Mouse (Mus musculus) layer of hippocampus, postnatal 25 days (tissue): Measurements from ENCODE around the gene Zbtb38. TPM values are rescaled to one million over a fixed set of nuclear protein-coding genes. Genes with fewer than 3 reads are reported as not detected.
"Not testable (repeated sequence)": the region's sequence is repeated elsewhere in the genome, so short reads cannot be mapped to it uniquely, and the experiment has no call there.

Source experiments
- DNase-seq, 2 experiments: peaks; one replicate each; pipeline ENCODE4 v3.0.0; 2022; ENCODE audit warnings: mixed read lengths in 2 of 2, low spot score in 1 of 2; ENCODE audit errors: extremely low spot score in 1 of 2
- total RNA-seq, 2 experiments: library from RNA; stranded (reverse); gene quantifications; 2 replicates each; pipeline ENCODE4 v1.2.3; 2021

Gene Zbtb38
- total RNA-seq, 2 experiments from 2014 or later, result 53.0 to 54.6 TPM

DNA sequence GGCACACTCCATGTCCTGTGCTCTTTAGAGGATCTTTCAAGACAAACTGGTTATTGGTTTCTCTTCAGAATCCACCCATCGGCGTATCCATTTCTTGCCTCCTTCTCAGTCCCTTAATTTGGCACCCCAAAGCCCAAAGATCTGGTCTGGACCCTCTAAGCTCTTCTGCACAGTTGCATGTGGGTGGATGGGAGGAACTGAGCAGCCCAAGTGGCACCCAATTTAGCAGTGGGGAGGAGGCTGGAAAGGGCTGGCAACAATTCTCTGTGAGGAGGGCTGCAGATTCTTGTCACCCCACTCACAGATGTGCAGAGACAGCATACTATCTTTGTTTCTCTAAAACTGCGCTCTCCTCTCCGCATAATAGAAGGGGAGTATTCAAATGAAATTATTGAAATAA lies 103.3 kb downstream of the Zbtb38 start:
- no peak for DNase-seq

DNA sequence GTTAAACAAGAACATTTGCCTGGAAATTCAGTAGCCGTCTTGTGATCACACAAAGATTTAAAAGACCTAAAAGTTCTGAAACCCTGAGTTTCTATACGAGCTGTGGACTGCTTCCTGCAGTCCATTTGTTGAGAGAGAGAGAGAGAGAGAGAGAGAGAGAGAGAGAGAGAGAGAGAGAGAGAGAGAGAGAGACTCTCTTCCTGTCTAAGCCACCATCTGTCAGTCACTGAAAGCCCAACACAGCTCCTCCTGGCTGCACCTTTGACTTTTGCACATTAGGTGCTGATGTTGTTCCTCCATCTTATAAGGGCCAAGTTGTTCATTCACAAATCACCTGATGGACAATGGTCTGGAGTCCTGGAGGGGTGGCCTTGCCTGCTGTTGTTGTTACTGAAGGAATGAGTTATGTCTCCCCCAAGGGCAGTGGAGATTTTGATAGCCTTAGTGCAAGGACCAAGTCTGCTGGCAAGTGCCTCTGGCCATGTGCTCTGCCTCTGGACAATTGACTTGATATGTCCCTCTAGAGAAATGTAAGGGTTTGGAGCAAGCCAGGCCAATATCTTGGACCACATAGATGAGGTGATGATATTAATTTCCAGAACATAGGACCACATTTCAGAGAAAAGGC lies 105.8 kb downstream of the Zbtb38 start:
- DNase-seq, result no peak

DNA sequence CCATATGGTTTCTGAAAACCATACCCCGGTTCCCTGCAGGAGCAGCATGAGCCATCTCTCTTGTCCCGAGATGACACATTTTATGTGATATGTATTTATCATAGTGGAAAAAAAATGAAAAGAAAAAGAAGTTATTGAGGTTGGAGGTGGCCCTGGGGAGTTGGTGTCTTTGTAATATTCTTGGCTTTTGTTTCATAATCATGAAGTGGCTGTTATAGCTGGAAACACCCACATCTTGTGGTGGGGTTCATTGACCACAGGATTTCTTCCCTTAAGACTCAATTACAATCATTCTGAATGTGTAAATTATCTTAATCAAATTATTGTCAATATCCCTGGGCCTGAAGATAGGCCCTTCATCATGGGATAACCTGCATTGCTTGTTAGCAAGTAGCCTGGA lies 107.8 kb downstream of the Zbtb38 start:
- DNase-seq, result no peak

DNA sequence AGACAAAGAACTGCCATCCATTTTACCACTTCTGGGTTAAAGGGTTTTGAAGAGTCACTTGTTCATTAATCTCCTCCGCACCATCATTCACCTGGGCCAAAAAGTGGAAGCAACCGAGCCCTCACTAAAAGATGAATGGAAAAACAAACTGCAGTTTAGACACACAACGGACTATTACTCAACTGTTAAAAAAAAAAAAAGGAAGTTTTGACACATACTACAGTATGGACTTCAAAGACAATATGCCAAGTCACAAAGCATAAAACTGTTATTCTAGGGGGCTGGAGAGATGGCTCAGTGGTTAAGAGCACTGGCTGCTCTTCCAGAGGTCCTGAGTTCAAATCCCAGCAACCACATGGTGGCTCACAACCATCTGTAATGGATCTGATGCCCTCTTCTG lies 108.6 kb downstream of the Zbtb38 start:
- not testable (repeated sequence) for DNase-seq

DNA sequence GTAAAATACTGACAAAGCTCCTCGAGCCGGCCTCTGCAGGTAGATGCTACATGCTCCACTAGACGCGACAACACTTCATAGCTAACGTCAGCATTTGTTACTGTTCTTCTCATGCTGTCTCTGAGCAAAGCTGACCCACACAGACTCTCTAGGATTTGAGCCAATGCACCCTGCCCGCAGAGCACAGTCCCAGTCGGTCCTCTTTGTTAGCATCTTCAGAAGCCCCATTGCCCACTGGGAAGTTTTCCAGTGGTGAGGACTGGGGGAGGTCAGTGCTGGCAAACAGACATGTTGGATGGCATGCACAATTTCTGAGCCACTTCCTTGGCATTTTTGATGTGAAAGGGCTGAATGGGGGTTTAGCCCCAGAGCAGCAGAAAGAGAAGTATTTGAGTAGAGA lies 113.2 kb downstream of the Zbtb38 start:
- no peak for DNase-seq

DNA sequence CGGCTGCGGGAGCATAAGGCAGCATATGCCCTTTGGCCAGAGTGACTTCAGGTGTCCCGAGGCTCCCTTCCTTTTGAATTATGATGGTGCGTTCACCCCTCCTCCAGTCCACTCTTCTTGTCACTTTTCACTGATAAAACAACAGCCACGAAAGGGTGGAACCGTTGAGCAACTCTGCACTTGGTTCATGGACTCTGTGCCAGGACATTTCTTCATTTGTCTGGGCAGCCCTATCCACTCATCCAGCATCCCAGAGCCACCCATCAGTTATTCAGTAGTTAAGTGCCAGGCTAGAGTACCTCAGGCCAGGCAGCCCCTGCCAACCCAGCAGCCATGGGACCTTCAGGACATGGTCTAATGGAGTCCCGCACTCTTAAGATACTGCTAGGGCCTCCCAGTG lies 114.1 kb downstream of the Zbtb38 start:
- no peak for DNase-seq

DNA sequence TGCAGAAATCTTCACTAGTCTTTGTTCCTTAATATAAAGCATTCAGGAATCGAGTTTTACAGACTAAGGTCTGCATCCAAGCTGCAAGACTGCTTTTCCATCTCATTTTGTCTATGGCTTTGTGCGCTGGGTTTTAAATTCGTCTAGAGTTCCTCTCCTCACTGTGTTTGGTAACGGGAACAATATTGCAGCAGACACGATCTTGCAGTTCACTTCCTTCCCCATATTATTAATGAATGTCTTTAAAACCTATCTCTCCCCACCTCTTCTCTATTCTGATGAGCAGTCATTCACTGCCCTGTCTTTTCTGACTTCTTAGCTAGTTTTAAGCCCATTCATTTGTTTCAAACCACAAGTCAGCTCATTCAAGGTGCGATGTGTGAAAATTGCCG lies 115.5 kb downstream of the Zbtb38 start:
- no peak for DNase-seq

DNA sequence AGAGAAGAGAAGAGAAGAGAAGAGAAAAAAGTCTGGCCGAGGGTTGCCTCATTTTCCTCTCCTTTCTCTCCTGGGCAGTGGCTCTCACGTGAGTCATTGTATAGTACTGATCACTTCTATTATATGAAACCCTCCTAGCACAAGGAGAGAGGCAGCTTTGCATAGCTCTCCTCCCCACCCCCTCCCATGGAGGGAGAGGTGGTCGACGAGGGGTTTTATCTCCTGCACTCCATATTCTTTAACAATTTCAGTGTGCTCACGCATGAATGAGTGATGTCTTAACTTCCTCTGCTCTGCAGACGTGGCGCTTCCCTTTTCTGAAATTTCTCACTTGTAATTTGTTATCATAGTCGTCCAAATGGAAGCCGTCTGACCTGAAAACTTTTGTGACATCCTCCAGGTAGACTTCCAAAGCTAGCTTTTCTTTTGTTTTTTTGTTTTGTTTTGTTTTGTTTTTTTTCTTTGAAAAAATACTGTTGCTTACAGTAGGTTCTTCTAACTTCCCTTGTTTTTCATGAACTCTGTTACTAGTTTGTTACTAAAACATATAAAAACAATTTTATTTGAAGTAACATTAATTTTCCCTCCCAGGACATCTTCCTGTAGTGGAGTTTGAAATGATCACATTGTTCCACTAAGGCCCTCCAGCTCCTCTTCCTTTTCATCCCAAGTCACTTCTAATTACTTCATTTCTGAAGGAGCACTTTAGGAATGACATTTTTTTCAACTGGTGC lies 116.0 kb downstream of the Zbtb38 start:
- DNase-seq, result no peak

DNA sequence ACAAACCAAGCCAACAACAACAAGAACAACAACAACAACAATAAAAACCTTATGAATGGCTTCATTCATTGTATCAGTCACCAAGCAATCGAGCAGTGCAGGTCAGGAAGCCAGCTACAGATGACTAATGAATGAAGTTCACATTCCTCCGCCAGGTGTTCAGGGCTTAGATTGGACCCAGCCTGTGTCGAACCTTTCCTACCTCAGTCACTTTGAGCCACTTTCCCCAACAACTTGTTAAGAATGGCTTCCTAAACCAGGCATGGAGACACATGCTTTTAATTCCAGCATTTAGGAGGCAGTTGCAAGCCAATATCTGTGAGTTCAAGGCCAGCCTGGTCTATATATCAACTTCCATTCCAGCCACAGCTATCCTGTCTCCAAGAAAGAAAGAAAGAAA lies 116.7 kb downstream of the Zbtb38 start:
- DNase-seq, result no peak

DNA sequence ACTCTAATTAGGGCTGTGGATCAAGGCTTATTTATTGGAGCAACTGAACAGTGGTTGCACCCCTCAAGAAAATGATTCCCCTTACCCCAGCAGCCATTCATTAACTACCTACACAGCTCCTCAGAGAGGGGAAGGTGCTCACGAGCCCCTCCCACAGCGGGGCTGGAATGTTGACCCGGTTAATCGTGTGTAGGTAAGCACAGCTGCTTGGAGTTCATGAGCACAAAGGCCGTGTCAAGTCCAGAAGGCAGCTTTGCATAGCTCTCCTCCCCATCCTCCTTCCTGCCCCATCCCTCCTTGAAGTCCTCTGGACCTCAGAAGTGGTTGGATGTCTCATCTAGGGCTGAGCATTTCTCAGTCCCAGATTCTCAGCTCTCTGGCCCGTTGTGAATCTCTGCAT lies 117.5 kb downstream of the Zbtb38 start:
- DNase-seq, result no peak

DNA sequence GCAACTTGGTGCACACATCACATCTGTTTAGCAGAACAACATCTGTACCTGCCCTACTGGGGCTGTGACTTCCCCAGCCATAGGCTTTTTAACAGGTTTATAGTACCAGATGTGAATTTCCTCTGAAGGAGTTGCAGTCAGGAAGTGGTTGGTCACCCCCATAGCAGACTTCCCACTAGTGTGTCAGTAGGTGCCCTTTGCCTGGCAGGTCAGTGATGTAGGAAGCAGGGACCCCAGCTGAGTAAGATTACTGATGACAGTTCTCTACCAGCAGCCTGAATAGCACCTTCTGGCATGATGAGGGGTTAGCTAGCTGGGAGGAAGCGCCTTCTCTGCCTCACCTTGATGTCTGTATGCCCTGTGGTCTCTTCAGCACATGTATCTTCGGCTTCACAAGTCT lies 118.9 kb downstream of the Zbtb38 start:
- DNase-seq, result no peak

Other genes with a start within 250 kb of the Zbtb38 start
- gene Gm28729, start 227.6 kb downstream of the Zbtb38 start, total RNA-seq, result under 1 TPM; 0.17 to 0.31 TPM
- 10 to 100 TPM; 25.6 to 29.7 TPM for gene Rasa2, start 121.2 kb downstream of the Zbtb38 start, total RNA-seq
- gene Pxylp1, start 139.8 kb upstream of the Zbtb38 start, total RNA-seq, result 10 to 100 TPM; 15.4 to 16.3 TPM